Mouse (Mus musculus): ENCODE data around the gene Tcf15.

DNA sequence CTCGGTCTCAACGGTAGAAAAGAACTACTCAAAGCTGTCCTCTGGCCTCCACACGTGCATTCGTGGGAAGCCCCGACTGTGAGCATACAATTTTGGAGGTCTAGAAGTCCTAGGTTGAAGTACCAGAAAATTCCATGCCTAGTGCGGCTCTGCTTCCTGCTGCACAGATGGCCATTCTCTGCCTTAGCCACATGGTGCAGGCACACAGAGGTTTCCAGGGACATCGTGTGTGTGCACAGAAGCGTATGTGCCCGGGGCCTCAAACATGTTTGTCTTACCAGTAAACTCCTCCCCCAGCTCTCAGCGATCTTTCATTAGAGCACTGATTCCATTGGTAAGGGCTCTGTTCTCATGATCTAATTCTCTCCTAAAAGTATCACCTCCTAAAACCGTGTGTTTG is 45.4 kb upstream of the Tcf15 start:
- no peak for TF ChIP-seq CTCF (IDR thresholded peaks at IDR 0.05; ENCODE audit: low read depth)
- TF ChIP-seq EP300 (IDR thresholded peaks at IDR 0.05; ENCODE audit: low read depth): no peak
